Mouse (Mus musculus) CH12F3 (cell line): ENCODE measurements around the gene Sipa1l1.

ENCODE experiments used
- in situ Hi-C: fragments of 300-500 bp; cut with MboI; formaldehyde crosslinking; loops from 2 replicates; pipeline ENCODE4 v1.14.3; 2020; ENCODE audit warnings: low sequenced_read_pairs

Gene Sipa1l1

DNA sequence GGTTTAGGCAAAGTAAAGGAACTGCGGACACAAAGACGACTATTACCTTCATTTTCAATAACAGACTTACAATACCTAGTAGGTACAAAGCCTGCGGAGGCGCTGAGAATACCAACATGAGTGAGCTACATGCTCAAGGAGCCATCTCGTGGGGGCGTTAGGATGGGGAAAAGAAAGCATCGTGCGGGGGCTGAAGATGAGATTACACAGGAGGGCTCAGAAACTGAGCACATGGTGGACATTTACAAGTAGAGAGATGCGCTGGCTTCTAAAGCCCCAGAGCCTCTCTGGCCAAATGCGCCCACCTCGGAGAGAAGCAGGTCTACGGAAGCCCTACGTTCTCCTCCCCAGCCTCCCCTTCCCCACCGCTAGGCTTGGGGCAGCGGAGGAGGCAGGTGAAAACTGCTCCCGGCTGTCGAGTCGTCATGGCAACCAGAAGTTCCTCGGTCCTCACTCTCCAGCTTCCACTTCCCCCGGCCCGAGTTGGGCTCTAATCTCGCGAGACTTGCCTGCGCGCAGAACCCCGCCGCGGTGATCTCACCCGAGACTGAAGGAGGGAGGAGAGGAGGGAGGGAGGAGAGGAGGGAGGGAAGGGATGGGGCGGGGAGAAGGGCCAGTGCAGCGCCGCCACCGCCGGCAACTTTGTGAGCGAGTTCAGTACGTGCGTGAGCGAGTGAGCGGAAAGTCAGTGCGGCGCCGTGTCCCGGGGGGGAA lies at the start of gene Sipa1l1:
Sipa1l1 (plus strand) TSS at position 501 of the 714 bp plus-strand sequence.
- in situ Hi-C loops = no loop called here

DNA sequence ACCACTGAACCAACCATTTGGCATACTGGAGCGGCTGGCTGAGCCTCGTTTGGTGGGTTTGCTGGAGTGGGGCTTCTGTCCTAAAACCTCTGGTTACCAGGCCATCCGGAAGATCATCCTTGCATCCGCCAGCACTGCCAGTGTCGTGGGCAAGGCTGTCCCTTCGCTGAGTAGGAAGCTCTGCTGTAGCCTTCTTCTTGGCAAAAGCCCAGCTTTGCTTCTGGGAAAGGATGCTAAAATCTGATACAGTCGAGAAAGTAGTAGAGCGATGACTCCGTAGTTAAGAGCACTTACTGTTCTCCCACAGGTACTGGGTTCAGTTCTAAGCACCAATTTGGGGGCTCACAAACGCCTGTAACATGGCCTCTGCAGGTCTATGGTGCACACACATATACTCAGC lies 47.2 kb upstream of the Sipa1l1 start:
- in situ Hi-C loops = no loop called here

DNA sequence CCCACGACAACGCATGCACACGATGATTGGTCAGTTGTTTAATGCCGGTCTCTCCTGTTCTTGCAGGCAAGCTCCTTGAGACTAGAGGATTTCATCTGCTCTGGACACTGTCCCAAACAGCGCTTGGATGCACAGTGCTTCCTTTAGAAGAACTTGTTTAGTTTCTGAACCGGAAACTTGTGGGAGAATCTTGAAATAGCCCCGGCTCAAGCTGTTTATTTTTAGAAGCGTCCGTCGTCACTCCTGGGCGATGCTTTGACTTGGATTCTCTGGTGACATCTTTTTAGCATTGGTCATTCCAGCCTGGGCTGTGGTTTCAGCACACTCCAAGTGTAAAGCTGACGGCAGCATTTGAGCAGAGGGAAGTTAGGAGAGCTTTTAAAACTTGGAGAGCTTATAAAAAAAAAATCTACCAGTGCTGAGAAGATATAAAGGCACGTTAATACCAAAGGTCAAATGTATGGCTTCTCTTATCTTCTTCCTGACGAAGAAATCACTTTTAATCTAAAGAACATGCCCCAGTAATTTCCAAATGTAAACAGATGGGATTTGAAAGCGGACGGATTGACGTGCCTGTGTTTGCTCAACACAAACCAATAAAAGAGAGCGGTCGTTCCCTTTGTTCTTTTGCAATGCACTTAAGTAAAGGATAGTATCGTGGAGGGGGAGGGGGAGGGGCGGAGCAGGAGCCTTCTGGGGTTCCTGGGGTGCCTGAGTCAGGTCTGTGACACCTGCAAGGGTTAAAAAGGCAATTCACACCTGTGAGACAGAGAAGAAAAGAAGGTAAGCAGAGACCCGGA lies 46.5 kb upstream of the Sipa1l1 start:
- in situ Hi-C loops = no loop called here

DNA sequence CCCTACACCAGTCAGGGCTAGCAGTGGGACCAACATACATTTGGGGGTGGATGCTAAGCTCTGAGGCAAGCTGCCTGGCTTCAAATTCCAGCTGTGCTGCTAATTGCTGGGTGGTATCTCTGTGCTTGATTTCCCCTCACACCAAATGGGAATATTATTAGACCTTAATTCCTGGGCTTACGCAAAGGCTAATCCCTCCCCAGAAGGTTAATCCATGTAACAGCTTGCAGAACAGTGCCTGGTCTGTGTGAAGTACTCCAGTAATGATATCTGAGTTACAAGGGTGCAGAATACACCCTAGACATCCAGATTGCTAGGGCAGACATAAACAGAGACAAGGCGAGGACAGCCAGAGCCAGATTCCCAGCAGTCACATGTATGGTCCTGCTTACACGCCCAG lies 42.3 kb upstream of the Sipa1l1 start:
- in situ Hi-C loops = no loop called here

DNA sequence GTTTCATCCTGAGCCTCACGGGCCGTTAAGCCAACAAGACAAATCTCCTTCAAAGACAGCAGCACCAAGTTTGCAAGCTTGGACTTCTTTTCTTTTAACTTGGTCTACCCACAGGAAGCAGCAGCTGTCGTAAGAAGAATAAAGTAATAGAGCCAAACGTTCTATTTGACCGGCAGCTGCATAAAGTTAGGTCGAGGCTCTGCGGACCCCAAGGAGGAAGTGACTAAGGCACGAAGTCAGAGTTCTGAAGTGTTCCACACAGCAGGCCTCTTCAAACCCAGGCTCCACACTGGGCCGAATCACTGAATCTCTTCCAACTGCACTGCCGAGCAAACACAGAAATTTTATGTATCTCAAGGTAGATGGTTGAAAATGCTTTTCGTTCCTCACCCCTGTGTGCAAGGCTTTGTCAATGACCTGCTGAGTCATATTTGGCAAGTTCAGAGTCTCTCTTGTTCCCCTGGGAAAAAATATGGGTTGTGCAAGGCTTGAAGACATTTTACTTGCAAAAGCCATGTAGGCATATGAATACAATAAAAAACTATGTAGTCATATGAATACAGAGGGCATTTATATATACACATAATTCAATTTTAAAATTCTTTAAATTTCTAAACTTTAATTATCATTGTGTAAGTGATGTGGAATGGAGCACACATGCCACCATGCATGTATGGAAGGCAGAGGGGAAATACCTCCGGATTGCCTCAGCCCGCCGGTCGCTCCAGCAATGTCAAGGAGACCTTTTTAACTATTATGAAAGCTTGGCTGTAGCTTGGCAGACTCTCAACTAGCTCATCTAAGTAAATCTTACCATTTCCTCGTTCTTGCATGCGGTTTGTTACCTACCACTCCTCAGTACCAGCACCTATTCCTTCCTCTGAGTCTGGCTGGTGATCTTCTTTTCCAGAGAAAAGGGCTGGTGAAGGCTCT lies 29.6 kb upstream of the Sipa1l1 start:
- in situ Hi-C loops = no loop called here

DNA sequence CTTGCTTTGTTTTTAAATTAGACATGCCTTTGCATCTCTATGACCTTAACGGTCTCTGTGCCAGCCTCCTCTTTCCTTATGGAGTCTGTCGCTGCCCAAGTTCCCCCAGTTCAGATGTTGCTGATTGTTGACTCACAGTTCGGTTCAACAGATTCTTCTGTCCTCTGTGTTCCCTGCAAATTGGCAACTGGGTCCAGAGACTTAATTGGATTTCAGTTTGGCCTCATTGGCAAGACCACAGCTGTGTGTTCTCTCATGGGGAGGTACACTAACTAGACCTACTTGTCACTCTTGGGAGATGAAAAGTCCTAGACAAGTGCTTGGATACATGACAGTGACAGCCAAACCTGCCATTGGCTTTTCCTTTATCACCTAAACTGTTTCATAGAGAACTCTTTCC lies 25.7 kb upstream of the Sipa1l1 start:
- in situ Hi-C loops = no loop called here

DNA sequence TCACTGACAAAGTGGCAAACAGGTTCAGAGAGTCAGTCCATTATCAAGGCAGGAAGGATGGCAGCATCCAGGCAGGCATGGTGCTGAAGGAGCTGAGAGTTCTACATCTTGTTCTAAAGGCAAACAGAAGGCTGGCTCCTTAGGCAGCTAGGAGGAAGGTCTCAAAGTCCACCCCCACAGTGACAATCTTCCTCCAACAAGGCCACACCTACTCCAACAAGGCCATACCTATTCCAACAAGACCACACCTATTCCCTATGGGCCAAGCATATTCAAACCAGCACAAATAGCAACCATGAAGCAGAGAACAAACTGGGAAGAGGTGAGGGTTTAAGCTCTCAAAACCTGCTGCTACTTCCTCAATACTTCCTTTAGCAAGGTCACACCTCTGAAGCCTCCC lies 23.9 kb upstream of the Sipa1l1 start:
- in situ Hi-C loops = no loop called here

DNA sequence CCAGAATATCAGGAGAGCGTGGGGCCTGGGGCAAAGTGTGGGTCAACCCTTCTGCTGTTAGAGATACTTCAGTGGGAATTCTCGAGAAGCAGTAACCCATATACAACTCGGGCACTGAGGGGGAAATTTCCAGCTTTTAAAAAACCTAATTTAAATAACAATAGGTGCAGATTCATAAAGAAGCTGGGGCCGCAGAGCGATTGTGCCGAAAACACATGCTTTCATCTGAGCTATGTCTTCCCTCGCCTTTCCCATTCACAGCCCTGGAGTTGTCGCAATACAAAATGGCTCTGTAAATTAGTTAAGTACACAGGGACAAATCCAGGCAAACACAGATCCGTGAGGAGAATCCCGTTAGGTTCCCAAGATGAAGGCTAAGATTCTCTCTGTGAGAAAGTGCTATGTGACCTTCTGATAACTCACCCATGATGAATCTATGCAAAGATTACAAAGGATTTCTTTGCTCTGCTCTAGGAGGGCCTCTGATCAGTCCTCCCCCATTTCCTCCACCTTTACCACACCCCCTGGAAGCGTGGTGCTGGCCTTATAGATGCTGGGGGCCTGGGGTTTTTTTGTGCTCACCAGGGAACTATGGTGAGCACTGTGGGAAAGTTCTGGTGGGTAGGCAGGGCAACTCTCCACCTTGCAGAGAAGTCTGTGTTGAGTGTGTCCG lies 22.0 kb upstream of the Sipa1l1 start:
- in situ Hi-C loops = no loop called here

DNA sequence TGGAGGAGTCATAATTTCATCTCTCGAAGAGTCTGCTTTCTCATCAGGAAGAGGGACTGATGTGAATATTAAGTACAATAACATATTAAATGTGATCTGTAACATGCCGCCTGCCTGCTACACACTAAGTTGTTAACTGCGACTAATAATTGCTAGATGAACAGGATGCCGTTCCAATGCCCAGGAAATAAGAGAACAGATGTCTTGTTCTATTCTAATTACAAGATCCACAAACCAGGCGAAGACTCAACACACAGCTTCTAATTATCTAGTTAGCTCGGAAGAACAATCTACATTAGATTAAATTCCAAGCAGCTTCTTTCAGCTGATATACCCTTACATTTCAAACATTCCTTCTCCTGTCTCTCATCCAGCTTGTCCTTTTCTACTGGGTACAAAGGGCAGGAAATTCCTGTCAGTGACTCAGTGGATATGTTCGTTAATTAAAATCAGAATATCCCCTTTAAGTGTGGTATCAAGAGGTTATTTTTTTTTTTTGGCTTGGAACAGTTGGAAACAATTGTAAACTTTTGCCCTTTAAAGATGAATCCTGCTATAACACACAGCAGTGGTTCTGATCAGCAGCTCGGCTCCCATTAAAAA lies 20.7 kb upstream of the Sipa1l1 start:
- in situ Hi-C loops = no loop called here

DNA sequence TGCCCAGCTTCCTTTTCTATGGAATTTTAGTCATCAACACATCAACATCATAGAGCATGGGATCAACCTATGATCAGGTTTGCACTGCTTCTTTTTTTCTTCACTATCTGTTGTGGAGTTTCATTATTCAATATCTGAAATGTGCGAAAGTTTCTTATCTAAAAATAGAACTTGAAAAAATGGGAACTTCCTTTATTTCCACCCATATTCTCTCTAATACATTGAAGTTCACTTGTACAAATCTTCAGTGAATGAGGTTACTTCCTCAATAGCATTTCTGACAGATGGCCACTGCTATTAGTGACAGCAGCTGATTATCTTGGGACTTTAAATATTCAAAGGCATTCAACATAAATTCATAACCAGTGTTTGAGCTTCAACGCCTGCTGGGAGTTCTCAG lies 18.1 kb upstream of the Sipa1l1 start:
- in situ Hi-C loops = no loop called here

DNA sequence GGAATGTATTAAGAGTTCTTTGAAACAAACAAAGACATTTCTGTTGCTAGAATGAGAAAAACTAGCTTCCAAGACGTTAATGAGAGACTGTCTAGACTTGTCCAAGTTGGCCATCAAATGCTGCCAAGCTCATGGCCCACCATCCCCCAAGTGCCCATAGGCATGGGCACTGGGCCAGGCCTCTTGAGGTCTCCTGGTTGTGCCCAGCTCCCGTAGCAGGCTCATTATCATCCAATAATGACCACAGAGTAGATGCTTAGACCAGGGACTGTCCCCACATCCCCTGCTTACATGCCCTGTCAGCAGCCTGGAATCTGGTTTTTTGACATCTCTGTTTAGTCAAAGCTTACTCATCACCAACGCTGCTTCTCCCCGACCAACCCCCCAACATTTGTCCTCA lies 14.6 kb upstream of the Sipa1l1 start:
- in situ Hi-C loops = no loop called here

DNA sequence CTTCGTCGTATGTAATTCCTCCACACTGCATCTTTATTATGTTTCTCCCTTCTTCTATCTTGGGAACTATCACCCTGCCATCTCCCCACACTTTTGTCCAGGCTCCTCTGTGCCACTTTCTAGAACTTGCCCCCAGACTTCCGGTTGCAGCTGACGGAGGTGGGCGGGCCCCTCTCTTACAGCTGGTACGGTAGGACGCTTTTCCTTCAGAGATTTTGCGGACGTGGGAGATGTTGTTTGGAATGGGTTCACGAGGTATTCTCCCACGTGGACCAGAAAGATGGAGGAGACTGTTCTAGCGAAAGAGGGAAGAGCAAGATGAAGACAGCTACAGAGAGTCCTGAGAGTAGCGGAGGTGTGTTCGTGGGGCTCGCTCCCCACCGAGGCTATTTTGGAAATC lies 10.6 kb upstream of the Sipa1l1 start:
- in situ Hi-C loops = no loop called here

DNA sequence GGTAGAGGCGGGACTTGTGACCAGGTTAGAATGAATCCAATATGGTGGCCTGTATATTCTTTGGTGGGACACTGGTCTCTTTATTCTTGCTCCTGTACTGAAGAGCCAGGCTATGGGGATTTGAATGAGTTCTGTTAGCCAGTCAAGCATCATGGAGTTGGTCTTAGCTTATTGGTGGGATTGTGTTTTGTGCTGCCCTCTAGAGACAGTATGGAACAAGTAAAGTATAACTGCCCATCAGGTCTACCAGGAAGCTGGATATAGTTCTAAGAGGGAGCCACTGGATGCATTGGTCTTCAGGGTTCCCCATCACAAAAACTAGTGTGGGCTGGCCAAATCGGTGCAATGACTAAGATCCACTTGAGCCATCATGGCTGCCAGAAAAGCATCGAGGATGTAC lies 9.7 kb upstream of the Sipa1l1 start:
- in situ Hi-C loops = no loop called here

DNA sequence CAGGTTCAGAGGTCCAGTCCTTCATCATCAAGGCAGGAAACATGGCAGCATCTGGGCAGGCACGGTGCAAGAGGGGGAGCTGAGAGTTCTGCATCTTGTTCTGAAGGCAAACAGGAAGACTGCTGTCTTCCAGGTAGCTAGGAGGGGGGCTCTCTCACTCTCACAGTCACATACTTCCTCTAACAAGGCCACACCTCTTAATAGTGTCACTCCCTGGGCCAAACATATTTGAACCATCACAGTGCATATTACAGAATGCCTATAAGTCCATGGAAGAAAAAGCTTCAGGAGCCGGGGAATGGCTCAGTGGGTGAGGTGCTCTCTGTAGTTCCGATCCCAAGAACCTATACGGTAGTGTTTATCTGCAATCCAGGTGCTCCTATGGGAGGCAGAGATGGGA lies 3.5 kb upstream of the Sipa1l1 start:
- in situ Hi-C loops = no loop called here

DNA sequence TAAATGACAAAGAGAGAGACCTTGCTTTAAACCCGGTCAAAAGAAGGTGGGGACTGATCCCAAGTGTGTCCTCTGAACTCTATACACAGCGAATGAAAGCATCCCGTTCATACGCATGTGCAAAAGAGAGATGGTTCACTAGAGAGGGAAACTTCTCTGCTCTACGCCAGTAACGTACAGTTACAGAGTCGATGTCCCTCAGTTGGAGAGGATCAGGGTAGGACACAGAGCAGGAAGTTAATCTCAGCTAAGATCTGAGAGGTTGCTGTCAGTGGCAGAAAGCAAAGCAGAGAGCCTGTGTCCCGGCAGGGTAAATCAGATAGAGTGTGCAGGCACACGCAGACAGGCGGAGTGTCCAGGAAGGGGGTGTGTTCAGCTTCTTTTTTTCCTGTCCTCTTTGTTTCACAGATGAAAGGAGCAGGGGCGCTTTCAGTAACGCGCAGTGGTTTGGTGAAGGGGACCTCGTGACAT lies 3.0 kb upstream of the Sipa1l1 start:
- in situ Hi-C loops = no loop called here

DNA sequence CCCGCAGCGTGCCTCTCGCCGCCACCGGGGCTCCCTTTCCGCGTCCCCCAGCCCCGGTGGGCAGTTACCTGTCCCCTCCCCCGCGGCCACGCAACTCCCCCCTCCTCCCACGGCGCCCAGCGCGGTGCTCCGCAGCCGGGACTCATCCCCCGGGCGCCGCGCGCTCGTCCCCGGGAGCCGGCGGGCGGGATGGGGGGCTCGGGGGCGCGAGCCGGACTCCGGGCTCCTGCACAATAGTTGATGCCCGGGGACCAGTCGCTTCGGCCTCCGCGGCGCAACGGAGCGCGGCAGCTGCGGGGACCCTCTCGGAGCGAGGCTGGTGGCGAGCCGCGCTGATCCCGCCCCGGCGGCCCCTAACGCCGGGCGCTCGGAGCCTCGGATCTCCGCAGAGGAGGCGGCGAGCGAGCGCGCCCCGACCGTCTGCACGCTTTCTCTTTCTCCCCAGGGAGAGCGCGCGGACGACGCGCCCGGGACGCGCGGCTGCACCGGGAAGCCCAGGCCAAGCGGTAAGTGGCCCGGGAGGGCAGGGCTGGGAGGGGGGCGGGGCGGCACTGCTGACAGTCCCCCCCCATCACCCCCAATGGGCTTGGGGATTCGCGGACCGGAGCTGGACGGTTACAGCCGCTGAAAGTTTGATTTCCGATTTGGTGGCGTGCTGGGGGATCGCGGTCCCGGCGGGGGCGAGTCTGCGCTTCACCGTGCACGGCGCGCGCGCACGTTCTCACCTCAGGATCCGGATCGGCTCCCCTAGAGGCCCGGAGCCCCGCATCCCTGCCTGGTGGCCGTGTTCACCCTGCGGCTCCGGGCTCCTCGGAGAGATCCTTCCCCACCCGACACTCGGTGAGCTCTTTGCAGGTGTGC lies 681 bp downstream of the Sipa1l1 start:
- in situ Hi-C loops = no loop called here

DNA sequence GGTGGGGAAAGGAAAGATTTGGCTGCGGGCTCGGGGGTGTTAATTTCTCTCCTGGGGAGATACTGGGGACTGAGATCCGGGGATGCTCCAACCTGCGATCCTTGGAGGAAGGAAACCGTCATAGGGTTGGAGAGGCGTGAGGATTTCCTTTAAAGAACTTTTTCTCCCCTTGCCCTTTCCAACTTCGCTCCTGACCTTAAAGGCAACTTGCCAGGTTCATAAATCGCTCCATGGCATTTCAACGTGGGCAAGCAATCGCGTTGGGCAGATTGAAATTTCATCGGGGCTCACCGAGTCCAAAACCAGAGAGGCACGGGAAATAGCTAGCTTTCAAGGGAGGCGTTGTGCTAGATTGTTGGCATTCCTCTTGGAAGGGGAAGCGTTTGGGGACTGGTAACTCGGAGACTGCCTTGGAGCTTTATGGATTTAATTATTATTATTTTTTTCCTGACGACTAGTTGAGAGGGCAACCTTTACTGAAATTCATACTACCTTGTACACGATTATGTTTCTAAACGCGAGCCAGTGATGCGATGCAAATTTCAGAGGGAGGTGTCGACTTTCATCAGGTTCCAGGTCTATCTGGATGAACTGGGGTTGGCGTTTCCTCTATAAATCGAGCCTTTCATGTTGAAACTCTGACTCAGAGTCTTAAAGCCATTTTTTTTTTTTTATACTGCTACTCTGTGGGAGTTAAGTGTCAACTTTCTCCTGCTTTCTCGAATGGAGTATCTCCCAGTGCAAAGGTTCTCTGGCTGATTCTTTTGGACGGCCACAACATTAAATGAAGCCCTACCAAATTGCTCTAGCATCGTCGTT lies 1.6 kb downstream of the Sipa1l1 start:
- in situ Hi-C loops = no loop called here

DNA sequence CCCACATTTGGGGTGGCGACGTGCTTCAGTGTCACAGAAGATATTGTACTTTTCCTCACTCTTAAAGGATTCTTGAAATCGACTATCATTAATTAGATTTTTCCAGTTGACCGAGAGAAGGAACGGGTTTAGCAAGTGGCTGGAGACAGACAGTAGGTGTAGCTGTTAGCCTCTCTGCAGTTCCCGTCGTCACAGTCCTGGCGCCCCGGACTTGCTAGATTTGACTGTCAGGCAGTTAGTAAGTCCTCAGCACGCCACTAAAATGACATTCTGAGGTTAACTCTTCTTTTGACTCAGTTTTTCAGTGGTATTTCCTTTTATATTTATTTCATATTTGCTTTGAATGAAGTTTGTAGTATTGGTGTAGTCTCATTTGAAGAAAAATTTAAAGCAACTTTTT lies 2.5 kb downstream of the Sipa1l1 start:
- in situ Hi-C loops = no loop called here

DNA sequence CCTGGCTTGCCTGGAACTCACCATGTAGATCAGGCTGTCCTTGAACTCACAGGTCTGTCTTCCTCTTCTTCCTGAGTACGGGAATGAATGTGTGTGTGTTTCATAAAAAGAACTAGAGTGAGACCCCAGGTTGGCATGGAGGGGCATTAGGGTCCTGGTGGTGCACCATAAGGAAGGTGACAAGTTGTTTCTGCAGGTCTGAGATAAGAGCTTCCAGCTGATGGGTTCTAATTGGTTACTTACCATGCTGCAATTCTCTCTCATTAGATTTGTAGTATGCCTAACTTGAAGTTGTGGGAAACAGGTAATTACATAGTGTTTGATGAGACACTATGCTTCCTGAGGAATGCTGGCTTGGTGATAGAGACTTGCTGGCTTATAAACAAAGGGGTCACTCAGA lies 4.5 kb downstream of the Sipa1l1 start:
- in situ Hi-C loops = no loop called here
